Mouse (Mus musculus) adrenal gland, adult 18-20 months (tissue): ENCODE measurements around the gene Capn13. TPM values are rescaled to one million over a fixed set of nuclear protein-coding genes. Genes with fewer than 3 reads are reported as not detected.

Experiments
- DNase-seq, 2 experiments: peaks; one replicate each; pipeline ENCODE4 v3.0.0; 2021 to 2022; ENCODE audit warnings: low spot score in 2 of 2
- long read RNA-seq, 2 experiments: library from polyadenylated mRNA; stranded (forward); transcript quantifications; one replicate each; pipeline ENCODE4 v2.0.0; 2021
- total RNA-seq, 2 experiments: library from RNA; stranded (reverse); gene quantifications; 1 replicate in 1 of 2; 2 replicates in 1 of 2; pipeline ENCODE4 v1.2.3; 2021

Gene Capn13
- not detected for total RNA-seq
- long read RNA-seq, experiment 1, result 0 reads
- long read RNA-seq, experiment 2, result 0 reads

DNA sequence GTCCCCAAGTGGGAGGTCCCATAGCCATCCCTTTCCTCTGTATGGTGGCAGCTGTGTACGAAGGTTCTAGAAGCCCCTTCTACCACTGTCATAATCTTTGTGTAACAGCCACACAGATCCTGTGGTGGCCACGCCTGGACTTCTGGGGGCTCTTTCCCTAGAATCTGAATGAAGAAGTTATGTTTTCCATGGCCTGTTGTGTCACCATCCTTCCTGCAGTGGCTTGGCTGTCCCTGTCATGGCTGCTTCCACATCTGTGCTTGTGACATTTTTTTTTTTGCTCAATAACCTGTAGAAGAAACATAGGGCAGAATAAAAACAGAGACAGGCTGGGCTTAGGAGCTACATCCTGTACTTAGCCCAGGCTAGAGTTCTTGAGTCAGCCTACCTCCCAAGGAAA, at the start of gene Capn13:
Capn13 (minus strand) TSS at position 5 of the 400 bp plus-strand sequence.
- no peak for DNase-seq

DNA sequence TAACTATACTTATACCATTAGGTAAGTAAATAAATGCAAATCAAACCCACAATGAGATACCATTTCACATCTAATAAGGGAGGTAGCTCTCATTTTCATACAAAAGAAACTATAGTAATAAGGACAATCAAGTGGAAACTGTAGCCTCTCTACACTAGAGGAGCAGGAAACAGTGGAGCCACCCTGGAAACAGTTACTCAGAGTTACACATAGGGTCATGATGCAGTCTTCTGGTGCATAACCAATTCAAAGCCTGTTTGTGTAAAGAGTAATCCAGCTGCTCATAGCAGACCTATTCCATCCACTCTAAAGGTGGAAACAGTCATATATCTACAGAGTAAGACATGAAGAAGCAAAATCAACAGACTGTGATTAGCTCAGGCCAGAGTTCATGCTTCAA, 48.4 kb upstream of the Capn13 start:
- DNase-seq, result no peak

DNA sequence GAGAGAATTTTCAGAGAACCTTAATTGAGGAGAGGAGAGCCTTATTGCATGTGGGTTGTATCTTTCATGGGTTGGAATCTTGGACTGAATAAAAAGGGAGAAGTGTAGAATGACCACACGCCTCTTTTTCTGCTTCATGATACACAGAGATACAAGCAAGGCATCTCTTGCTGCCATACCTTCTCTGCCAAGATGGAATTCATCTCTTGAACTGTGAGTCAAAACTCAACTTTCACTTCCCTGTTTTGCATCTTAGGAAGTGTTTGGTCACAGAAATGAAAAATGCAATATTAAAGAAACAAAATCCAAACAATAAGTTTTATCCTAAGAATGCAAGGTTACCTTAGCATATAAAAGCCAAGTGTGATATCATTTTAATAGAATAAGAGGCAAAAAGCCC, 40.1 kb upstream of the Capn13 start:
- no peak for DNase-seq

DNA sequence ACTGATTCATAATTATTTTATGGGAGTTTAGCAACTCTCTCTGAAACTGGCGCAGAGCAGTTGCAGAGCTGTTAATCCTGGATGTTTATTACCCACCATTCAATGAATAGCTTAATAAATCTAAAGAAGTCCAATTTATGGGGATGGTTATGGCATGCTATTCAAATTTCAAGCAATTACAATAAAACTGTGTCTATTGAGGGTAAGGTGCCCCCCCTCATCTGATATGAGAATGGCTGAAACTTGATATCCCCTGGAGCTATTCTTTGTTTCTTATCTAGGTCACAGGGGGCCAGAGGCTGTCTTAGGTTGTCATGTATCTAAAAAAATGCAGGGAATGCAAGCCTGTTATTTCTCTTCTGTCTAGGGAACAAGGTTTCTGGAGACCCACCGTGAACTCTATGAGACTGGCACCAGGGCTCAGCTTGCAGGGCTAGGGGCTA, 31.9 kb upstream of the Capn13 start:
- DNase-seq, result no peak

DNA sequence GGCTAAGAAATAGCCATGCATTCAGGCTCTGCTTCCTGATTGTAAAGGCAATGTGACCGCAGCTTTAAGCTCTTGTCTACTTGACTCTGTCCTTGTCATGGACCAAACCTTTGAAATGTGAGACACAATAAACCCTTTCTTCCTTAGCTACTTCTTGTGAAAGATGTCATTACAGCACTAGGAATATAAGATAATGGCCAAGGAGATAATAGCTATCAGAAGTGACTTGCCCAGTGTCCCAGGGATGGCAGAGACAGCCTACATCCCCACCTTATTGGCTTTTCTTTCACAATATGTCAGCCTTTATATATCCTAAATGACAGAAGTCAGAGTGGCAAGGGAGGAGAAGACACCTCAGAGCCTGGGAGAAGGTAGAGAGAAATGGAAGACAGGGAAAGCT, 31.4 kb upstream of the Capn13 start:
- DNase-seq, result no peak

DNA sequence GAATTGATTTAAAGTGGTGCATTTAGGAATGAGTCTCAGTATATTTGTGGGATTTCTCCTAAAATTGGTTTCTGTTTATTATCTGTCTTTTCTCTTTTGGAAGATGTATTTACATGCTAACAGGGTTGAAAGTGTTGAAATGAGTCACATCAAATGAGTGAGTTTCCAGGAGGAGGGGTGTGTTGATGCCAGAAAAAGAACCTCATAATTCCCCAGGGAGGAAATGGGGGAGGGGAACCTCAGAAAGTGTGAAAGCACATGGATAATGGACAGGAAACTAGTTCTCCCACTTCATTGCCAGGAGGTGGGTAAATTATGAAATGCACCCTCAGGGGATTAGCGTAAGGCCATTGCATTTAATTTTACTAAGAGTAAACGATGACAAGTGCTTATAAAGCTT, 16.7 kb upstream of the Capn13 start:
- DNase-seq, result no peak

DNA sequence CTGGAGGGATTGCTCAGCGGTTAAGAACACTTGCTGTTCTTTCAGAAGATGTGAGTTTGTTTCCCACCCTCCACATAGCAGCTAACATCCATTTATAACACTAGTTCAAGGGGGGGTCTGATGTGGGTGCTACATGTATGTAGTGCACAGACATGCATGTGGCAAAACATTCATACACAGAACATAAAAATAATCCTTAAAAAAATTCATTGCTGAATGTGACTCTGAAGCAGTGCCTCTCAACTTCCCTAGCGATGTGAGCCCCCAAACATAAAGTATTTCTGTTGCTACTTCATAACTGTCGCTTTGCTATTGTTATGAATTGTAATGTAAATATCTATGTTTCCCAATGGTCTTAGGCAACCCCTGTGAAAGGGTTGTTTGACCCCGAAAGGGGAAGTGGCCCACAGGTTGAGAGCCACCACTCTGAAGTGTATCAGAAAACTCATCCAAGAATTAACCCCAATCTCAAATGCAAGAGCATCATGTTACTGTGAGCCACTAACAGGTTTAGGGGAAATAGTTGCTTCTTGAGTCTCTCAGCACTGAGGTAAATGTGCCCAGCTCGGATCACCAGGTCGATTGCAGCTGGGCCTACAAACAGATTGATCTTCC, 15.6 kb upstream of the Capn13 start:
- no peak for DNase-seq

DNA sequence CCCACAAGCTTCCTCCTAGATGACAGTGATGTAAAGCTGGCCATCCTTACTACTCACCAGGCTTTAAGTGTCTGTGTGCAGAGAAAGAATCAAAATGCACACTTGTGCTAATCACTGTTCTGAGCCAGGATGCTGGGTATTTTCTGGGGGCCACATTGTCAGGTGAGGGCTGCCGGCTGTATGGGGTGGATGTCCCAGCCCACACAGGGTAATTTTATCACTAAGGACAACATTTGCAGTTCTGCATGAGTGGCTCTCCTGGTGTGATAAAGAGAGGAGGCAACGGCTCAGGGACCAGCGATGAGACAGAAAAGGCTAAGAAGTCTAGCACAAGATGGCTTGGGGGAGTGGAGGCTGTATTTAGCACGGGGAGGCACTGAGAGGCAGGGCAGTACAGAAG, 11.2 kb upstream of the Capn13 start:
- DNase-seq, result no peak

DNA sequence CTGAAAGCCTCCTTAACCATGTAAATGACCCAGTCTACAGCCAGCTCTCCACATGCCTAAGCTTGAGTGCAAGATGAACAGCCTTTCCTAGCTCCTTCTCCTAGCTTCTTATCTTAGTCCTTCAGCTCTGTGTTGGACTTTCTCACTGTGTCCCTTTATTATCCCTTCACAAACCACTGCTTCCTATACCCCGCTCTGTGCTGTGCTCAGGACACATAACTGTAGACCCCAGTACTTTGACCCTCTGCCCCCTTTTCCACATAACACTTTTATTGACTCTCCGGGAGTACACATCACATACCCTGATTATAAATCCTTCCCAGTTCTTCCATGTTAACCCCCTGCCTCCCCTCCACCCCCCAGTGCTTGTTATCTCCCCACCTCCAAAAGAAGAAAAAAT, 606 bp upstream of the Capn13 start:
- DNase-seq, result no peak

DNA sequence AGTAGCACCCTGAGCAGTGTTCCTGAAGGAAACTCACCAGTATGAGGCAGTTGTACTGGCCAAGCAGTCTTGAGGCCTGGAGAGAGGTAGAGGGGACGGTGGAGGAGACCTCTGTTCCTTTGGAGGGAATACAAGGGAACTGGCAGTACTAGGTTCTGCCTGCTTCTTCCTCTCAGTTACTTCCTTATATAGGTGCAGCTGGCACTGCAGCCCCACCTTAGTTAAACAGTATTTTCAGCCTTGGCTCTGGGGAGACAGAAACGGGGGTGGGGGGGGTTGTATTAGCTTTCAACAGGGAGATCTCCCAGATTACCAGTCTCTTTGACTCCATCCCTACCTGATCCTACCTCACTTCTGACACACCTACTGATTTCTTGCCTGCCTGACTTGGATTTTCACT, 1.5 kb downstream of the Capn13 start:
- DNase-seq, result no peak

DNA sequence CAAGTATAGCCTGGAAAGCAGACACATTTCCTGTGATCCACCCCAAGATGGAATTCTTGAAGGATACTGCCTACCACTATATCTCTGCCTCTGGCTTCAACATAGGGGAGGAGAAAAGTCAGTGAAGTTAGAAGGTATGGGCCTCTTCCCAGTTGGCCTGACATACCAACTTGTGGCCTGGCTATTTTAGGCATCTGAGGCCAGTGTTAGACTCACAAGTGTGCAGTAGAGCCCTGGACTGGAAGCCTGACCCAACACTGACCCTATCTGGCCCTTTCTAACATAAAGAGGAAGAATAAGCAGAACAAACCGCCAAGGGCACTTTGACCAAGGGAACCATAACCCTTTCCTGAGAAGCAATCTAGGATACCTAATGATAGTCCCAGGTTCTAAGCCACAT, 7.3 kb downstream of the Capn13 start:
- no peak for DNase-seq

DNA sequence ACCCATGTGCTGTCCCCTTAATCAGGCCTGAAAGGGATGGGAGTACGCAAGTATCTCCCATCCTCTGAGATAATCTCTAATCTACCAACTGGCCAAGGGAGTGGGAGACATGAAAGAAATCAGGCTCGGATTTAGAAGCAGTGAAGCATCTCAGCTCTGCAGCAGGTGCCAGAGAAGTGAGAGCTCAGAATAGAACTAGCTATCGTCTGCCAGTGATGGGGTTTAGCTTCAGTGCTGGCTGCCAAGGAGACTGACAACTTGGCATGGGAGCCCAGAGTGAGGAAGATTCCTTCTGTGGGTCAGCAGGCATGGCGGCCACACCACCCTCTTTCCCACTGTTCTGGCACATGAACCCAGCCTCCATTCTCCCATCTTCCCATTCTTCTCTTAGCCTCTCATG, 8.9 kb downstream of the Capn13 start:
- DNase-seq, result no peak

DNA sequence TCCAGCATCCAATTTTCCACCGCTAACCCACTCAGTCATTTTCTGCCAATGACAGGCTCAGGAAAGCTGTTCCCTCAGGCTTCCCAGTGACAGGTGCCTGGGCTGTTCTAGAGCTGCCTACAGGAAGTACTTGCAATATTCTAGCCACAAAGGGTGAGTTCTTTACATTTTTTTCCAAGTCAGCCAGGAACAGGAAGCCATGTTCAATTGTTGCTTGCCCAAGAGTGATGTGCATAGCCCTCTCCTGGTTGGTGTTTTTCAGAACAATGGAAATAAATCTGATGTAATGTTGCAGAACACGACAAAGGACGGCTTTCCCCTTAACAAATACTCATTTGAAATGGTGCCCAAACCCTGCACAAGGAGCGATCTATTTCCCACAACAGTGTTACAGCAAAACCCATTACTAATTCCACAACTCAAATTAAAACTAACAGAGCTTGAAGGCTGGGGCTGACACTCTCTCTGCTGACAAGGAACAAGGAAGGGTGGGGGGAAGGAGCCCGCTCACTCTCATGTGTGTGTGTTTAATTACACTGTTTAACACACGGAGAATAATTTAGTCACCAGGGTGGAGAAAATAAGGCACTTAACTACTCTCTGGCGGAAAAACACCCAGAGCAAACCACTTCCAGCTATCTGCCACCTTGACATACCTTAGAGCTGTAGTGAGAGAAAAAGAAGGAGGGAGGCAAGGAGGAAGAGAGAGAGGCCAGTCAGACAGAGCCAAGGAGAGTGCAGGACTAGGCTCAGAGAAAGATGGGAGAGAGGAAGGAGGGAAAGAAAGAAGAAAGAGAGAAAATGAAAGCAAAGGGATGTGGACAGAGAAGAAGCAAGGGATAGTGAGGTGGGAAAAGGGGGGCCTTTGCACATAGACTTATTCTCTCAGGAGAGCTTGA, 10.2 kb downstream of the Capn13 start:
- no peak for DNase-seq

DNA sequence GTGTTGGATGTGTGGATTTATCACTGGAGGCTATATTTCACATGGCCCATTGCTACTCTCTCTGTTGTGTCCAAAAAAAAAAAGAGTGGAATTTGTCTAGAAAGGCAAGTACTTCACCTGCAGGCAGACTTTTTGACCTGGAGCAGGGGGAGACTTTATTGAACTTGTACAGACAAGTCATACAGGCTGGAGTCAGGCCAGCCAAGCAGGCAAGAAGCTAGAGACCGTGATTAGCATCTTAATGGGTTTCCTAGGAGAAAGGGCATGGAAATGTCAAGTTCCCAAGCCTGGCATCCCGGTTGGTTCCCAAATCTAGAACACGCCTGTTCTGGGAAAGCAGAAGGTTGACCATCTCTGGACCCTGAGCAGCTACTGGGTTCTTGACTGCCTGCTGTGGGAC, 11.3 kb downstream of the Capn13 start:
- no peak for DNase-seq

DNA sequence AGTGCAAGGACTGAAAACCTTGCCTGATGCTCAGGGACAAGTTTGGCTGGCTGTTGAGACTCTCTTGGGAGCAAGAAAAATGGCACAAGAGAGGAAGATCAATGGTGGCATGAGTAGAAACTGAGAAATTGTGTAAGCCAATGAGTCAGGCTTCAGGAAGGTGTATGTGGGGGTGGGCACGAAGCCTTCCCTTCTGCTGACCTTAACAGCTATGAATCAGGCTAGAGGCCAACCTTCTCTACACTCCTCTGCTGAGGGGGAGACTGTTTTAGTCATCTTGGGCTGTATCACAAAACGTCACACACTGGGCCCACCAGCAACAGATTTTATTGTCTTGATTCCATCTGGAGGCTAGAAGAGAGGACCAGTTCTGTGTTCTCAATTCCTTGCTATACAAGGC, 14.1 kb downstream of the Capn13 start:
- DNase-seq, result no peak

DNA sequence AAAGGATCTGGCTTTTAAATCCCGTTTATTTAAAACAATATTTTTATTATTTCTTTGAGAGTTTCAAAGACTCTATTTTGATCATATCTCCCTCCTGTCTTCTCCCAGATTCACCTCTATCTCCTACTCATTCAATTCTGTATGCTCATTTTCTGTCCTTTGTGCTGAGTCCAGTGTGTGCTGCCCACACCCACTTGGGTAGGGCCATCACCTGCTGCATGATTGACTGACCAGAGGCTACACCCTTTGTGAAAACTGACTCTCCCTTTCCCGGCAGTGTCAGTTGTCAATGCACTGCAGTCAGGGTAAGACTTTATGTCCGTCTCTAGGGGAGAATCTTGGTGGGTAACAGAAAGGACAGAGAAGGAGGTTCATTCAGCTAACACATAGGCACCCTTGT, 14.7 kb downstream of the Capn13 start:
- DNase-seq, result no peak

DNA sequence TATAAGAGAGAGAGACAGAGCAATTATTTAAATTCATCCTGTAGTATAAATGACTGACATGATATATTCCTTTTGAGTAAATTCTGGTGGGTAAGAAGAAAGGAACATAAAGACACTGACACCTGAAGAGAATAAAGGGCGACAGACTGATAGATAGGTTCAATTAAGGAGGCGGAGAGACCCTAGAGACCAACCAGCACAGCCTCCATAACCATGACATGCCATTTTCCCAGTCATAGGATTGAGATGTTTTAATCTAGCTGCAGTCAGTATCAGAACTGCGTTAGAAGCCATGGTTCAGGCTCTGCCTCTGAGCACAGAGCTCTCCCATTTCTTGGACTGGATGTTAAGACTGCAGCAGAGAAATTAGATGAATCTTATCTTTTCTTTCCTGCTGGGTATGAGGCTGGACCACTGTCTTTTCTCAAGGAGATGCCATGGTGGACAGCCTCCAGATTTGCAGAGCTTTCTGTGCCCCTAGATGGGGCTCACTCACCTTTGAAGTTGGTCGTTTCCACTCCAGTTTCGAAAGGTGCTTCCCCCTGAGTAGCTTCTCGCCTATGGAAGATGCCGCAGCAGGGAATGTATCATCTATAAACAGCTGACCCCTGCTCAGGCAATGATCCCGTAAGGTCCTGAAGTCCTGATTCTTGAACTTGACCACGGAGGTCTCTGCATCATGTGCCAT, 18.2 kb downstream of the Capn13 start:
- DNase-seq, result no peak

DNA sequence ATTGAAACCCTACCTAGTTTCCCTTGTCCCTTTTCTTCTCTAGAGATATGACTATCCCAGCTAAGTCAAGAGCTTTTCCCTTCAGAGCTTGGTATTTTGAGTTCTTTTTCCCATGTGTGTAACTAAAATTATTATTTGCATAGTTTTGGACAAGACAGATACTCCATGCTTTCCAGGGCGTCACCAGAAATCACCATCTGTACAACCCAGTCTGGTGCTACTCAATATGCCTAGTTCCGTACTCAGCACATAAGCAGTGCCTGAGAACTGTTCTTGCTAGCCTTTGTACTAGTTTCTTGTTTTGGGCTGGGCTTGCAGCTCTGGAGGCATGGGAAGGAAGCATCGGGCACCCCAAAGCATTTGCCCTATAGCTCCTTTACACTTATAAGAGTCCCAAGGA, 19.0 kb downstream of the Capn13 start:
- DNase-seq, result no peak

DNA sequence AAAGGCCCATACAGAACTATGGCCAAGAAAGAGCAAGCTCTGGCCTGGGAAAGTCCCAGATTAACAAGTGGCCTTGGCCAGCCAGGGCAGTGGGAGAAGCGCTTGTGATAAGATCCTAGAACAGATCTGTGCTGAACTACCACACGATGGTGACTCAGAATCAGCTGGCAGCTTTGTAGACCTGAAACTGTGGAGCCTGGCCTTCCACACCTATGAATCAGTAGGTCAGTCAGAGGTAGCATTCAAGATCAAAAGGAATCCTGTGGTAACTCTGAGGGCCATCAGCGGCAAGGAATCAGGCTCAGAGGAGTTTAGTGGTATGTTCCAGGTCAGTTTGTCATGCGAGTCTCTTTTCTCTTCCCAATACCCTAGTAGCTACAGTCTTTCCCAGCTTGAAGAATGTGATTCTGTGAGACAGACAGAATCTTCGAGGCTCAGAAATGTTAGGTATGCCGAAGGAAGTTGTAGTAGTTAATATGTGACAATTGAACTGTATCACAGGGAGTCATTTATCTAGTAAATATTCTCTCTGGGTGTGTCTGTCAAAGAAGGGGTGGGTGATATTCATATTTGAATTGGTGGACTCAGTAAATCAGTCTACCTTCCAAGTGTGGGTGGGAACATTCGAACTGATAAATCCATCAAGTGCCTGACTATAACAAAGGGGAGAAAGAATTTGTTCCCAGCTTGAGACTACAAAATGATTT, 22.7 kb downstream of the Capn13 start:
- peak in 1 of 2 experiments; percentile 30 for DNase-seq

DNA sequence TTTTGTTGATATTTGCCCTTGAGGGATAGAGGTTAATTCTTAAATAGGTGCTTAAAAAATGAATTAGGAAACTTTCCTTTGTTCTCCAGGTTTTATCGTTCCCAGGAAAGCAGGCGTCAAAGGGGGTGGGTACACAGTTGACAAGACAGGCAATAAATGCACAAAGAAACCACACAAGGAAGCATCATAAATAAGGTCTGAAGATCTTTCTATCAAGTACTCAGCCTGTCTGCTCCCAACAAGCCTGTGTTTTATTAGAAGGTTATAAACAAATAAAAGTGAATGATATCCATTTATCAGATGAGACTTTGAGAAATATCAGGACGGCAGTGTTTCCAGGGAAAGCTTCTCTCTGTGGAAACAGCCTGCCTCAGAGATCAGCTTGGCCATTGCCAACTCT, 33.3 kb downstream of the Capn13 start:
- DNase-seq, result no peak

DNA sequence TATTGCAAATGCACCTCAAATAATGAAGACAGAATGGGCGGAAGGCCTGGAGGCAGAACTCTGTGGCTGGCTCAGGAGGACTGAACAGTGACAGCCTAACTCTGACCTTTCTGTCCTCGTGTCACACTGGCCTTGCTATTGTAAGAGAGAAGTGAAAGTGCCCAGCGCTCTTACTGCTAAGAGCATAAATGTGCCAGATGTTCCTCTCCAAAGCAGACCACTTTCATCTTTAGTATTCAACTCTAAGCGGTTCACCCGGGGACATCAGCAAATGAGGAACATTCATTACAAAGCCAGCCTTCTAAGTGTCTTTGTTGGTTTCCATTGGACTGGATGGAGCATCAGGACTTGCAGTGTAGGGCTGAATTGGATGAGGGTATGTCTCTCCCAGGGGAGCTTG, 39.6 kb downstream of the Capn13 start:
- DNase-seq, result no peak
